Mouse (Mus musculus) neural tube, embryonic 14.5 days (tissue): ENCODE measurements around the gene Dpep2nb. TPM values are rescaled to one million over a fixed set of nuclear protein-coding genes. Genes with fewer than 3 reads are reported as not detected.
A peak's percentile ranks its signal among the peaks of the same experiment; 100 is the strongest.
"Not testable (repeated sequence)": the region's sequence is repeated elsewhere in the genome, so short reads cannot be mapped to it uniquely, and the experiment has no call there.

Source experiments
- ATAC-seq: fragments of 200-750 bp; cut with Nextera tagmentation; 2 replicates; pipeline ENCODE4 v1.8.0; 2017; ENCODE audit warnings: low read depth, mild to moderate bottlenecking, moderate TSS enrichment, moderate library complexity
- H3K27ac ChIP-seq: fragments of 300-500 bp; sonication (generic); 2 replicates; pipeline ENCODE4 v1.5.1; 2014; ENCODE audit warnings: low read depth, mild to moderate bottlenecking, control low read depth, low read length, moderate library complexity, mixed read lengths
- H3K27me3 ChIP-seq: fragments of 300-500 bp; sonication (generic); 2 replicates; pipeline ENCODE4 v1.6.1; 2014; ENCODE audit warnings: low read length; ENCODE audit not compliant: control insufficient read depth, insufficient read depth
- H3K36me3 ChIP-seq: fragments of 300-500 bp; sonication (generic); 2 replicates; pipeline ENCODE4 v1.6.1; 2014; ENCODE audit warnings: low read length, mixed read lengths; ENCODE audit not compliant: control insufficient read depth, insufficient read depth
- H3K4me1 ChIP-seq: fragments of 300-500 bp; sonication (generic); 2 replicates; pipeline ENCODE4 v1.6.1; 2014; ENCODE audit warnings: low read length; ENCODE audit not compliant: control insufficient read depth, insufficient read depth
- H3K4me2 ChIP-seq: fragments of 300-500 bp; sonication (generic); 2 replicates; pipeline ENCODE4 v1.6.1; 2014; ENCODE audit warnings: mild to moderate bottlenecking, low read depth, low read length, control low read depth
- H3K4me3 ChIP-seq: fragments of 300-500 bp; sonication (generic); 2 replicates; pipeline ENCODE4 v1.5.1; 2014; ENCODE audit warnings: low read depth, low read length, control low read depth, mixed read lengths
- H3K9ac ChIP-seq: fragments of 300-500 bp; sonication (generic); replicated peaks from 2 replicates; pipeline ENCODE4 v1.6.1; 2014; ENCODE audit warnings: low read depth, mild to moderate bottlenecking, control low read depth, low read length, mixed read lengths
- H3K9me3 ChIP-seq: fragments of 300-500 bp; sonication (generic); 2 replicates; pipeline ENCODE4 v1.6.1; 2016; ENCODE audit warnings: low read length; ENCODE audit not compliant: control insufficient read depth
- WGBS: fragments of 180-500 bp; shearing (Covaris S2); extraction: QIAGEN DNeasy Blood & Tissue Kit; methylation state at CpG from one replicate; pipeline ENCODE4 v1.1.7; 2014; 5-methylcytosine and 5-hydroxymethylcytosine counted together
- polyA plus RNA-seq: library from polyadenylated mRNA; unstranded; fragments of >200 nt; fragmentation: Nextera tagmentation; extraction: Ambion mirVana; gene quantifications from 2 replicates; pipeline ENCODE4 v1.2.1, GENCODE M21; 2014

Gene Dpep2nb
- polyA plus RNA-seq, 1 experiment from 2014 or later = 0.31 TPM

DNA sequence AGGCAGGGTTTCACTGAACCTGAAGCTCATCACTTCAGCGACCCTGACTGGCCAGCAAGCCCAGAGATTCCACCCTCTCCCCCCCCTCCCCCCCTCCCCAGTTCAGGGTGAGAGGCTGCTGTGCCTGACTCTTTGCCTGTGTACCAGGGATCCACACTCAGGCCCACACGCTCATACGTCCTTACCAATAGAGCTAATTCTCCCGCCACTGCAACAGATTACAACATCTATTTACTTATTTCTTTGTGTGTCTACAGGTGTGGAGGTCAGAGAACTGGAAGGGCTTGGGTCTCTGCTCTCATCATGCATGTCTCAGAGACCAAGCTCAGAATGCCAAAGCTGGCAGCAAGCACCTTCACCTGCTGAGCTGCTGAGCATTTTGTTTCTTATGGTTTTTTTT is 12.5 kb downstream of the Dpep2nb start:
- Histone ChIP-seq H3K4me1 (no peaks in the 10 kb centered on the region), H3K4me3 (no peak overlapping the region), H3K4me2 (no peak overlapping the region), H3K9me3 (no peaks in the 10 kb centered on the region), H3K27ac (no peak overlapping the region), H3K36me3 (no peaks in the 10 kb centered on the region), H3K27me3 (no peaks in the 10 kb centered on the region), H3K9ac (no peak overlapping the region)
- no peak for ATAC-seq
- WGBS = 67% methylated on average over 4 of the region's 4 CpGs

DNA sequence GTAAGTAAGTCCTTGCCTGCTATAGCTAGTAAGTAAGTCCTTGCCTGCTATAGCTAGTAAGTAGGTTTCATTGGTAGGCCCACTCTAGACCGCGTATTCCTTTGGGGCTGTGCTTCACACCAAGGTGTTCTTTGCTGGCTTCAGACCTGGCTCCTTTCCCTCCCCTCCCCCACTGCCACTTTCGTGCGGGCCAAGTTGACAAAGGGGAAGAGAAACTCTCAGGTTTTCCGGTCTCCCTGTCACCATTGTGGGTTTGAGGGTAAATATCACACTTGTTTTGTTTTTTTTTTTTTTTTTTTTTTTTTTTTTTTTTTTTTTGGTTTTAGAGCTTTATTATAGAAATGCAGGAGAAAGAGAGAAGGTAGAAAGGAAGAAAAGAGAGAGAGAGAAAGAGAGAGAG is 13.3 kb downstream of the Dpep2nb start:
- H3K27ac ChIP-seq = no peak overlapping the region
- H3K9ac ChIP-seq = no peak overlapping the region
- no peak overlapping the region for H3K4me3 ChIP-seq
- no peaks in the 10 kb centered on the region for H3K27me3 ChIP-seq
- no peaks in the 10 kb centered on the region for H3K36me3 ChIP-seq
- no peak overlapping the region for H3K4me2 ChIP-seq
- 78% methylated on average over 5 of the region's 5 CpGs for WGBS
- no peaks in the 10 kb centered on the region for H3K9me3 ChIP-seq
- H3K4me1 ChIP-seq = no peaks in the 10 kb centered on the region
- no peak for ATAC-seq

DNA sequence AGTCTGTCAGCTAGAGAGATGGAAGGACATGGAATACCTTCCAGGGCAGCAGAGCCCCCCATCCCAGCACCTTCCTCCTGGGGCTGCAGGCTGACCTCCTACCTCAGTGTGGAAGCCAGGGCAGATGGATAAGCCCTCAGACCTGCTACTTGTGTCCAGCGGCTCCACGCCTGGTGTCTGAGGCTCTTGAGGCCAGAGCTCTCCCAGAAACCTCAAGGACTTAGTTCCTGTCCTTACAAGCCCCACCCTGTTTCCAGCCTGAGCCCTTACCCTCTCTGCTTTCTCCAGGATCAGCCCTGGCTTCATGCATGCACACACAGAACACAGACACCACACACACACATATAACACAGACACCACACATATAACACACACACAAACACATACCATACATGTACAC is 14.2 kb downstream of the Dpep2nb start:
- H3K27me3 ChIP-seq = no peaks in the 10 kb centered on the region
- H3K9ac ChIP-seq = no peak overlapping the region
- WGBS = 88% methylated on average over 2 of the region's 2 CpGs
- H3K4me2 ChIP-seq = no peak overlapping the region
- no peak for ATAC-seq
- H3K9me3 ChIP-seq = no peaks in the 10 kb centered on the region
- H3K4me3 ChIP-seq = no peak overlapping the region
- no peaks in the 10 kb centered on the region for H3K4me1 ChIP-seq
- H3K36me3 ChIP-seq = no peaks in the 10 kb centered on the region
- H3K27ac ChIP-seq = no peak overlapping the region

DNA sequence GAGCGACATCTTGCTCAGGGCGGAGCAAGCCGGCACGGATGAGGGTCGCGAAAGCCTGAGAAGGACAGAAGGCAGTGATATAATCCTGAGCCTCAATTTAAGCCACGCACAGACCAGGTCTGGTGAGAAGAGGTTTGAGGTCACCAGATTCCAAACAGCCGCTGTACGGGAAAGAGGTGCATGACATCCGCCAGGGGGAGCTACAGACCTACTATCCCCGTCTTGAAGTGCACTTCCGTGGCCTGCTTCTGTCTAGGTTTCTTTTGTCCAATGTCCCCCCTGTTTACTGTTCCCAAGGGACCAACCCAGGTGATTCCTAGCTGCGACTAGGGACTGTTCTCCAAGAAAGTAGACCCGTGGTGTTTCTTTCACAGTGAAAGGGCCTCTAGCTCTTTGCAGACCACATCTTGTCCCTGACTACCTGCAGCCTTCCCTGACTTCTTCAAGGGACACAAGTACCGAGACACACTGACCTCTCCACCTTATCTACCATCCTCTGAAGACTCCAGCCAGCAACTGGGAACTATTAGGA is 14.9 kb downstream of the Dpep2nb start, which contains the start of gene Dus2:
Gene Dus2, plus strand, starts transcription at position 482 of the 532 bp plus-strand sequence.
- Histone ChIP-seq H3K4me3 (no peak within 1 kb of the TSS), H3K9me3 (no peaks in the 10 kb centered on the region), H3K9ac (no peak within 1 kb of the TSS), H3K27ac (no peak within 1 kb of the TSS), H3K36me3 (no peaks in the 10 kb centered on the region), H3K4me1 (no peaks in the 10 kb centered on the region), H3K27me3 (no peaks in the 10 kb centered on the region), H3K4me2 (no peak within 1 kb of the TSS)
- WGBS = 8% methylated on average over 15 of the region's 15 CpGs
- peak; percentile 68; the same call in 1 of the 2 replicates for ATAC-seq

DNA sequence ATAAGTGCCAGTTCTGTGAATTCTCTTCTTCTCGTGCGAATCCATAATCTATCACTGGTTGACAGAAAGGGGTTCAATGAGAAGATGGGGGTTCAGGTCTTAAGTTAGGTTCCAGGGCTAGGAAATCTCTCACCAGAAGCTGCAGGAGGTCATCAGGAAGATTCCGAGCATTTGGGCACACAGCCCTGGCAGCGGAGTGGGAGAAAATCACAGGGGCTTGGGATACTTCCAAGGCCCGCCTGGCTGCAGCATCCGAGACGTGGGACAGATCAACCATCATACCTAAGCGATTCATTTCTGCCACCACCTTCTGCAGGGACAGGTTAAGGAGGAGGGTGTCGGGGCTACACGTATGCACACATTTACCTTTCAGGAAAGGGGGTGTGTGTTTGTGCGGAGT is 17.2 kb downstream of the Dpep2nb start:
- Histone ChIP-seq H3K4me2 (no peak overlapping the region), H3K27me3 (no peaks in the 10 kb centered on the region), H3K9me3 (no peaks in the 10 kb centered on the region), H3K9ac (no peak overlapping the region), H3K27ac (no peak overlapping the region), H3K4me3 (no peak overlapping the region), H3K4me1 (no peaks in the 10 kb centered on the region), H3K36me3 (no peaks in the 10 kb centered on the region)
- no peak for ATAC-seq
- WGBS = 93% methylated on average over 11 of the region's 11 CpGs

DNA sequence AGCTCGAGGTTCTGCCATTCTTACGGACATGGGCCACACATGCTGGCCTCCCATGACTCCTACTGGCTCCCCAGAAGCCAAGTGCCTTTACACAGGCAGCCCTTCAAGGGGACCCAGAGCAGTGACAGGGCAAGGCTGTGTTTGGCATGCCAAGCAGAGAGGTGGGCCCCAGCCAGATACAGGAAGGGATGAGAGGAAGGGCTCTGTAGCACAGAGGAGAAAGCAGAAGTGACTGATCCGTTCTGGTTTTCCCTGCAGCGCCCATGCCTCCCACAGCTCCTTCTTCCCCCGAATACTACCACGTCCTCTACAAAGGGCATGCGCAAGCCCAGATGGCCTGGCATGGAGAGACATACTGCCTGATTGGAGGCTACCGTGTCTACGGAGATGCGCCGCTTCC is 22.4 kb downstream of the Dpep2nb start:
- H3K27ac ChIP-seq, H3K4me3 ChIP-seq, ATAC-seq, H3K27me3 ChIP-seq, H3K9ac ChIP-seq, H3K4me2 ChIP-seq, H3K36me3 ChIP-seq, H3K4me1 ChIP-seq, H3K9me3 ChIP-seq: not testable (repeated sequence)
- WGBS = 82% methylated on average over 11 of the region's 11 CpGs

DNA sequence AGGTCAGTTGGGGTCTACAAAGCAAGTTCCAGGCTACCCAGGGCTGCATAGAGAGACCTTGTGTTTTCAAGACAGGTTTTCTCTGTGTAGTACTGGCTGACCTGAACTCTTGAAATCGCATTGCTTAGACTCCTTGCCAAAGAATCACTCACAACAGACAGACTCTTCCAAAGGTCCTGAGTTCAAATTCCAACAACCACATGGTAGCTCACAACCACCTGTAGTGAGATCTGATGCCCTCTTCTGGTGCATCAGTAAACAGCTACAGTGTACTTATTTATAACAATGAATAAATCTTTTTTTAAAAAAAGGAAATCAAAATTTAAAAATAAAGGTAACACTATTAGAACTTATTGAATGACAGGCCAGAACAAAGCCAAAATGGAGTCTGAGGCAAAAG is 24.6 kb downstream of the Dpep2nb start:
- no peak overlapping the region for H3K4me2 ChIP-seq
- H3K4me3 ChIP-seq = no peak overlapping the region
- H3K27me3 ChIP-seq = no peaks in the 10 kb centered on the region
- WGBS = 88% methylated on average over 1 of the region's 1 CpGs
- H3K9me3 ChIP-seq = no peaks in the 10 kb centered on the region
- H3K27ac ChIP-seq = no peak overlapping the region
- ATAC-seq = no peak
- H3K9ac ChIP-seq = no peak overlapping the region
- no peaks in the 10 kb centered on the region for H3K4me1 ChIP-seq
- no peaks in the 10 kb centered on the region for H3K36me3 ChIP-seq

DNA sequence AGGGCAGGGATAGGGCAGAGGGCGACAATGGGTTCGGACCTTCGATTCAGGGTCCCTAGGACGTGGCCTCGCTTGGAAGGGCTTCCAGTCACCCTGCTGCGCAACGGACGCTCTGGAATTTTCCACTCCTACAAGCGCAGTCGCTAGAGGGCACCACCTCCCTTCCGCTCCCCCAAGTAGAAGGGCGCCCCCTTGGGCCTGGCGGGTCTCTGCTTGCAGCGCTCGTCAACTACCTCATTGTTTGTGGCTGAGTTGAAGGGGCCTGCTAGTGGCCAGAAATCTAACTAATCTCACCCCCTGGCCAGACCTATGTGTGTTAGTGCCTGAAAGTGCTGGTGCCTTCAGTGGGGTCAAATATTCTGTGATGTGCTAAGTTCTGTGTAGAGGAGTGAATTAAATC is 26.4 kb downstream of the Dpep2nb start, which contains the start of gene Dpep3:
Gene Dpep3, minus strand, starts transcription at position 105 of the 400 bp plus-strand sequence.
- Histone ChIP-seq H3K4me3 (no peak within 1 kb of the TSS), H3K36me3 (no peaks in the 10 kb centered on the region), H3K27ac (no peak within 1 kb of the TSS), H3K9ac (no peak within 1 kb of the TSS), H3K4me2 (no peak within 1 kb of the TSS), H3K9me3 (no peaks in the 10 kb centered on the region), H3K4me1 (no peaks in the 10 kb centered on the region), H3K27me3 (no peaks in the 10 kb centered on the region)
- no peak for ATAC-seq
- WGBS = 91% methylated on average over 15 of the region's 15 CpGs

DNA sequence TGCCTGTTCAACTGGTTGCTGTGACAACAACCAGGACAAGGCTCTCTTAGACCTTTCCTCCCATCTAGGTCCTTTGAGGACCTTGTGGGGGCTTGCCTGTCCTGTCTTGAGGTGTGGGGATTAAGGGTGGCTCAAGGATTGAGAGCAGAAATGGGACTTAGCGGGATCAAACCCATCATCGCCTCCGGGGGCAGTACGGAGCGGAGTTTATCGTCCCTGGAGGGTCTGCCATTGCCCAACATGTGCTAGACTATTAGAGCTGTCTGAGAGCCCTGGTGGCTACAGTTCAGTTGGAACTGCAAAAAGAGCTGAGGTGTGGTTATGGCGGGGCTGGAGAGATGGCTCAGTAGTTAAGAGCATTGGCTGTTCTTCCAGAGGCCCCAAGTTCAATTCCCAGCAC is 30.4 kb downstream of the Dpep2nb start:
- no peak for ATAC-seq
- no peaks in the 10 kb centered on the region for H3K4me1 ChIP-seq
- H3K4me2 ChIP-seq = no peak overlapping the region
- H3K27ac ChIP-seq = no peak overlapping the region
- WGBS = 63% methylated on average over 7 of the region's 7 CpGs
- H3K27me3 ChIP-seq = no peaks in the 10 kb centered on the region
- no peak overlapping the region for H3K4me3 ChIP-seq
- no peaks in the 10 kb centered on the region for H3K36me3 ChIP-seq
- no peak overlapping the region for H3K9ac ChIP-seq
- H3K9me3 ChIP-seq = no peaks in the 10 kb centered on the region
